Mouse (Mus musculus) Patski (cell line): ENCODE measurements around the gene Fgfr2. TPM values are rescaled to one million over a fixed set of nuclear protein-coding genes. Genes with fewer than 3 reads are reported as not detected.

Experiments used
- ATAC-seq: fragments of 100-300 bp; one replicate; pipeline ENCODE4 v1.8.0; 2021
- CTCF ChIA-PET: fragments of 350-600 bp; sonication (Branson Sonifier 250); formaldehyde crosslinking; loops from one replicate; lab custom pipeline; 2022; ENCODE audit warnings: inconsistent platforms; lab: Charles Lee
- POLR2A ChIA-PET: fragments of 350-600 bp; sonication (Branson Sonifier 250); formaldehyde crosslinking; loops from one replicate; lab custom pipeline; 2022; ENCODE audit warnings: antibody characterized with exemption, inconsistent platforms; lab: Charles Lee
- DNase-seq: peaks from one replicate; pipeline ENCODE4 v3.0.0-alpha.2; 2011; ENCODE audit warnings: low read depth, low spot score
- H3K27me3 ChIP-seq: fragments of 371-371 bp; one replicate; pipeline ENCODE4 v1.5.1; 2021
- CTCF ChIP-seq: fragments of 100-300 bp; IDR thresholded peaks from one replicate; pipeline ENCODE4 v1.5.1; 2021
- in situ Hi-C: fragments of 300-500 bp; cut with MboI; formaldehyde crosslinking; loops from 3 replicates; pipeline ENCODE4 v1.11.1; 2018; ENCODE audit warnings: low pct_unique_long_range_greater_than_20kb, mixed read lengths
- polyA plus RNA-seq: library from polyadenylated mRNA; unstranded; gene quantifications from one replicate; pipeline ENCODE4 v1.2.3, GENCODE M21; 2021

Fgfr2 gene
- polyA plus RNA-seq, 1 experiment from 2014 or later: 48.8 TPM

- DNase-seq: no peak
- in situ Hi-C loops: no loop called here
These were observed 2532.2 kb downstream of the Fgfr2 start for GRCm38 (mm10) chr7:130590845-130591437.

GRCm38 (mm10) chr7:130590081-130590828 lies 2532.9 kb downstream of the Fgfr2 start:
- POLR2A ChIA-PET: no interaction called here
- CTCF ChIA-PET: interaction anchor here (0.6 to 1.2 kb wide), 3 partner anchors 12 to 173 kb away, joined by 3 to 4 read pairs (median 4); no protein-coding TSS in a partner anchor
- DNase-seq (no peak), ATAC-seq (peak; percentile 20)
- TF ChIP-seq CTCF: no peak
- in situ Hi-C loops: no loop called here
- H3K27me3 ChIP-seq: no peaks in the 10 kb centered on the region

More at GRCm38 (mm10) chr7:130590845-130591437, 2532.2 kb downstream of the Fgfr2 start:
- no peak for TF ChIP-seq CTCF
- H3K27me3 ChIP-seq: no peaks in the 10 kb centered on the region
- CTCF ChIA-PET: interaction anchor here (1.2 kb wide), 1 partner anchor 11 kb away, joined by 4 read pairs; no protein-coding TSS in a partner anchor
- POLR2A ChIA-PET: no interaction called here
- ATAC-seq: no peak

GRCm38 (mm10) chr7:130586521-130587072 lies 2536.6 kb downstream of the Fgfr2 start:
- in situ Hi-C loops: no loop called here
- CTCF ChIA-PET: no interaction called here

GRCm38 (mm10) chr7:130578607-130579006 lies 2544.5 kb downstream of the Fgfr2 start:
- in situ Hi-C loops: no loop called here
- ChIA-PET POLR2A (no interaction called here), CTCF (no interaction called here)
- no peak for ATAC-seq
- DNase-seq: no peak
- TF ChIP-seq CTCF: no peak
- H3K27me3 ChIP-seq: no peaks in the 10 kb centered on the region

More at GRCm38 (mm10) chr7:130586521-130587072, 2536.6 kb downstream of the Fgfr2 start:
- no peaks in the 10 kb centered on the region for H3K27me3 ChIP-seq
- no peak for DNase-seq
- no peak for ATAC-seq
- no peak for TF ChIP-seq CTCF
- POLR2A ChIA-PET: no interaction called here

- in situ Hi-C loops: no loop called here
These were observed 2545.1 kb downstream of the Fgfr2 start for GRCm38 (mm10) chr7:130578066-130578465.

GRCm38 (mm10) chr7:130577388-130578003 lies 2545.7 kb downstream of the Fgfr2 start, which contains the start of gene Tacc2:
Gene Tacc2, plus strand, starts transcription at chr7:130577438.
- in situ Hi-C loops: no loop called here
- no peak for DNase-seq
- CTCF ChIA-PET: no interaction called here
- ATAC-seq: no peak
- no peaks in the 10 kb centered on the region for H3K27me3 ChIP-seq
- POLR2A ChIA-PET: no interaction called here
- TF ChIP-seq CTCF: no peak

More at GRCm38 (mm10) chr7:130578066-130578465, 2545.1 kb downstream of the Fgfr2 start:
- no peak for TF ChIP-seq CTCF
- POLR2A ChIA-PET: no interaction called here
- DNase-seq (no peak), ATAC-seq (no peak)
- CTCF ChIA-PET: no interaction called here
- no peaks in the 10 kb centered on the region for H3K27me3 ChIP-seq

GRCm38 (mm10) chr7:130576981-130577380 lies 2546.2 kb downstream of the Fgfr2 start:
- ChIA-PET CTCF (interaction anchor here (0.9 kb wide), 1 partner anchor 20 kb away, joined by 3 read pairs; no protein-coding TSS in a partner anchor), POLR2A (no interaction called here)
- no peak for TF ChIP-seq CTCF
- H3K27me3 ChIP-seq: no peaks in the 10 kb centered on the region
- ATAC-seq: no peak
- in situ Hi-C loops: no loop called here
- no peak for DNase-seq

GRCm38 (mm10) chr7:130574211-130574991 lies 2548.7 kb downstream of the Fgfr2 start:
- in situ Hi-C loops: no loop called here
- CTCF ChIA-PET: interaction anchor here (0.7 to 1.4 kb wide), 4 partner anchors 16 to 385 kb away, joined by 3 read pairs; no protein-coding TSS in a partner anchor
- no peak for TF ChIP-seq CTCF
- DNase-seq: peak; percentile 97
- POLR2A ChIA-PET: interaction anchor here (0.6 kb wide), 1 partner anchor 64 kb away, joined by 3 read pairs; no protein-coding TSS in a partner anchor
- H3K27me3 ChIP-seq: no peaks in the 10 kb centered on the region
- peak; percentile 76 for ATAC-seq

GRCm38 (mm10) chr7:130573746-130574145 lies 2549.4 kb downstream of the Fgfr2 start:
- in situ Hi-C loops: no loop called here
- no peaks in the 10 kb centered on the region for H3K27me3 ChIP-seq
- no peak for DNase-seq
- POLR2A ChIA-PET: no interaction called here
- ATAC-seq: no peak
- no peak for TF ChIP-seq CTCF
- CTCF ChIA-PET: interaction anchor here (1.1 kb wide), 1 partner anchor 386 kb away, joined by 3 read pairs; no protein-coding TSS in a partner anchor
